Mouse (Mus musculus): ENCODE data around the gene Atr.

- no peak for TF ChIP-seq CTCF (IDR thresholded peaks at IDR 0.05; ENCODE audit: low read depth)
- no peak for TF ChIP-seq EP300 (IDR thresholded peaks at IDR 0.05; ENCODE audit: low read depth)
Observed at GRCm38 (mm10) chr9:95897392-95897791, 40.0 kb downstream of the Atr start.

Measured in liver, embryonic 14.5 days (tissue).